Mouse (Mus musculus): Measurements from ENCODE around the gene Mtmr4. TPM values are rescaled to one million over a fixed set of nuclear protein-coding genes. Genes with fewer than 3 reads are reported as not detected.

The Mtmr4 gene
- total RNA-seq, 2 experiments from 2014 or later: 88.0 to 93.4 TPM

Other genes with a start within 250 kb of the Mtmr4 start
- 100 to 1,000 TPM; 146 to 158 TPM for gene Ppm1e, start 233.1 kb upstream of the Mtmr4 start, total RNA-seq (2021)
- gene Rad51c, start 187.2 kb upstream of the Mtmr4 start, total RNA-seq (2021): 1 to 10 TPM; 3.5 to 4.4 TPM
- gene Tex14, start 187.1 kb upstream of the Mtmr4 start, total RNA-seq (2021): under 1 TPM; 0.10 to 0.68 TPM
- gene Gm11492, start 25.5 kb upstream of the Mtmr4 start, total RNA-seq (2021): under 1 TPM in 1 of 2 experiments, not detected in 1; 0.20 TPM
- gene Sept4, start 23.3 kb upstream of the Mtmr4 start, total RNA-seq (2021): 100 to 1,000 TPM; 161 to 227 TPM
- under 1 TPM; 0.42 to 0.57 TPM for gene Hsf5, start 25.0 kb downstream of the Mtmr4 start, total RNA-seq (2021)
- gene Rnf43, start 70.6 kb downstream of the Mtmr4 start, total RNA-seq (2021): 1 to 10 TPM; 2.8 to 2.9 TPM
- 10 to 100 TPM; 67.7 to 83.3 TPM for gene Supt4a, start 145.4 kb downstream of the Mtmr4 start, total RNA-seq (2021)
- 100 to 1,000 TPM; 158 to 214 TPM for gene Tspoap1, start 168.4 kb downstream of the Mtmr4 start, total RNA-seq (2021)
- not detected for gene Mpo, start 201.4 kb downstream of the Mtmr4 start, total RNA-seq (2021)
- under 1 TPM; 0.29 to 0.39 TPM for gene Lpo, start 236.1 kb downstream of the Mtmr4 start, total RNA-seq (2021)